Mouse (Mus musculus) midbrain, embryonic 12.5 days (tissue): Measurements from ENCODE around the gene Jmjd6. TPM values are rescaled to one million over a fixed set of nuclear protein-coding genes. Genes with fewer than 3 reads are reported as not detected.

Experiments
- ATAC-seq: fragments of 200-750 bp; cut with Nextera tagmentation; 2 replicates; pipeline ENCODE4 v1.8.0; 2017; ENCODE audit warnings: low read depth, moderate TSS enrichment, moderate library complexity; ENCODE audit not compliant: low FRiP score
- H3K27ac ChIP-seq: fragments of 300-500 bp; sonication (generic); replicated peaks from 2 replicates; pipeline ENCODE4 v1.5.1; 2016; ENCODE audit warnings: mild to moderate bottlenecking
- H3K27me3 ChIP-seq: fragments of 300-500 bp; sonication (generic); 2 replicates; pipeline ENCODE4 v1.6.1; 2016; ENCODE audit warnings: mild to moderate bottlenecking
- H3K36me3 ChIP-seq: fragments of 300-500 bp; sonication (generic); 2 replicates; pipeline ENCODE4 v1.6.1; 2016
- H3K4me1 ChIP-seq: fragments of 300-500 bp; sonication (generic); 2 replicates; pipeline ENCODE4 v1.6.1; 2016
- H3K4me2 ChIP-seq: fragments of 300-500 bp; sonication (generic); replicated peaks from 2 replicates; pipeline ENCODE4 v1.6.1; 2016; ENCODE audit warnings: mild to moderate bottlenecking, moderate library complexity
- H3K4me3 ChIP-seq: fragments of 300-500 bp; sonication (generic); 2 replicates; pipeline ENCODE4 v1.5.1; 2016; ENCODE audit warnings: mild to moderate bottlenecking
- H3K9ac ChIP-seq: fragments of 300-500 bp; sonication (generic); replicated peaks from 2 replicates; pipeline ENCODE4 v1.6.1; 2016; ENCODE audit warnings: mild to moderate bottlenecking, moderate library complexity
- H3K9me3 ChIP-seq: fragments of 300-500 bp; sonication (generic); 2 replicates; pipeline ENCODE4 v1.6.1; 2016; ENCODE audit warnings: mild to moderate bottlenecking
- WGBS: fragments of 180-500 bp; shearing (Covaris S2); methylation state at CpG from one replicate; pipeline ENCODE4 v1.1.7; 2016; 5-methylcytosine and 5-hydroxymethylcytosine counted together
- polyA plus RNA-seq: library from polyadenylated mRNA; unstranded; fragments of >200 nt; fragmentation: Nextera tagmentation; extraction: Ambion mirVana; gene quantifications from 2 replicates; pipeline ENCODE4 v1.2.1, GENCODE M21; 2016

The Jmjd6 gene
- polyA plus RNA-seq, 1 experiment from 2014 or later = 95.2 TPM

DNA sequence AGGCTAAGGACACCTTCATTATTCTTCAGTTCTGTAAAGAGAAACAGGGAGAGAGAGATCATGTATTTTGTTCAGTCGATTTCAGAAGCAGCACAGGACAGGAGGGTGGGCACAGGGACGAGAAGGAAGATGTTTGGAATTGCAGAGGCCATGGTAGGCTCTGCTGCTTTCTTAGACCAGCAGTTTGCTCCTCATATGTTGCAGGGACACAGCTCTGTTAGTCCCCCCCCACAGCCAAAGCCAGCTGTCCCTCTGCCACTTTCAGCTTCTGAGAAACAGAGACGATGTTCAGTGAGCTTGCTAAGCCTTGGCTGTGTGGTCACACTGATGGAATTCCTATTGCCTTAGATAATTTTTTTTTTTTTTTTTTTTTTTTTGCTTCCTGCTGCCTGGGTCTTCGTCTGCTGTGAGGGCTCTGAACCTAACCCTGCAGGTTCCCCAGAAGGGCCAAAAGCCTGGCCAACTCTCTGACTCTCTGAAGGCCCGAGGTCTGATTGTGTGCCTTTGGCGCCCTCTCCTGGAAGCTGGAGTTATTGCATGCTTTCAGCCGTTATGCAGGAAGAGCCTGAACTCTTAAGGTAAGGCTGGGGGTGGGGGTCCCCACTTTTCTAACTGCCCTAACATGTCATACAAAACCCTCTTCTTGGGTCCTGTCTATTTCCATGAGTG is 35.2 kb downstream of the Jmjd6 start:
- peaks cover 39% of the 10 kb centered on the region for H3K4me1 ChIP-seq
- H3K36me3 ChIP-seq = 0 out of 2 replicates have a peak, but pooled peaks cover 2% of the 10 kb centered on the region
- 27% methylated on average over 7 of the region's 7 CpGs for WGBS
- H3K27me3 ChIP-seq = peaks cover 3% of the 10 kb centered on the region
- no peak overlapping the region for H3K9ac ChIP-seq
- no peaks in the 10 kb centered on the region for H3K9me3 ChIP-seq
- no peak overlapping the region for H3K4me3 ChIP-seq
- no peak for ATAC-seq
- peak overlapping the region; percentile 2 for H3K27ac ChIP-seq
- H3K4me2 ChIP-seq = no peak overlapping the region

DNA sequence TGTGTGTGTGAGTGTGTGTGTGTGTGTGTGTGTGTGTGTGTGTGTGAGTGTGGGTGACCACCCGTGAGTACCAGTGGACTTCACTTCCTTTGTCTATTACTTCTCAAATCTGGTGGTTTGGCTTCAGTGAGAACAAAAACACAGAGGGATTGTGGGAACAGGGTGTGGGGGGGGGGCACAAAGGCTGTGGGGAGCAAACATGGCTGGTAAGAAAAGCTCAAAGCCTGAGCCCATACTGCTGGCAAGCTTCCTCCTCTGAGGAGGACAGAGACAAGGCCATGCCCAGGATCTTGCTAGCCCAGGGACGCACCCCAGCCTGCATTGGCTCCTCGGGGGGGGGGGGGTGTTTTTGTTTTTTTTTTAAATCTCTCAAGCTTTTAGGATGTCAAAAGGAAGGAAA is 35.7 kb downstream of the Jmjd6 start:
- no peak overlapping the region for H3K4me3 ChIP-seq
- ATAC-seq = no peak
- WGBS = 85% methylated on average over 2 of the region's 3 CpGs
- 0 out of 2 replicates have a peak, but pooled peaks cover 2% of the 10 kb centered on the region for H3K36me3 ChIP-seq
- no peak overlapping the region for H3K27ac ChIP-seq
- H3K9ac ChIP-seq = no peak overlapping the region
- H3K27me3 ChIP-seq = peaks cover 3% of the 10 kb centered on the region
- H3K4me2 ChIP-seq = no peak overlapping the region
- no peaks in the 10 kb centered on the region for H3K9me3 ChIP-seq
- peaks cover 34% of the 10 kb centered on the region for H3K4me1 ChIP-seq

DNA sequence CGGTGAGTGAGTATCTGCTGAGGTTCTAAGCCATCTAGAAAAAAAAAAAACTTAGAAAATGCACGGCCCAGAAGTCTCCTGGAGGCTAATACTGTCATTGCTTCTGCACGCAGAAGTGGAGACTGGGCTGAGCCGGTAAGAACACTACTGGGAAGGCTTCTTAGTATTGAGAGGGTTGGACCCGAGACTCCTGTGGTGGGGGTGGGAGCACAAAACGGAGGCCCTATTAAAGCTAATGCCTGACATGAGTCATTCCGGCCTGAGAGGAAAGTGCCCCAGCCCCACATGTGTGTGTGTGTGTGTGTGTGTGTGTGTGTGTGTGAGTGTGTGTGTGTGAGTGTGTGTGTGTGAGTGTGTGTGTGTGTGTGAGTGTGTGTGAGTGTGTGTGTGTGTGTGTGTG is 36.1 kb downstream of the Jmjd6 start:
- Histone ChIP-seq H3K4me3 (no peak overlapping the region), H3K4me2 (no peak overlapping the region), H3K27me3 (peaks cover 3% of the 10 kb centered on the region), H3K9me3 (no peaks in the 10 kb centered on the region), H3K4me1 (peaks cover 30% of the 10 kb centered on the region), H3K27ac (no peak overlapping the region), H3K36me3 (0 out of 2 replicates have a peak, but pooled peaks cover 2% of the 10 kb centered on the region), H3K9ac (no peak overlapping the region)
- WGBS = 65% methylated on average over 7 of the region's 7 CpGs
- ATAC-seq = no peak

DNA sequence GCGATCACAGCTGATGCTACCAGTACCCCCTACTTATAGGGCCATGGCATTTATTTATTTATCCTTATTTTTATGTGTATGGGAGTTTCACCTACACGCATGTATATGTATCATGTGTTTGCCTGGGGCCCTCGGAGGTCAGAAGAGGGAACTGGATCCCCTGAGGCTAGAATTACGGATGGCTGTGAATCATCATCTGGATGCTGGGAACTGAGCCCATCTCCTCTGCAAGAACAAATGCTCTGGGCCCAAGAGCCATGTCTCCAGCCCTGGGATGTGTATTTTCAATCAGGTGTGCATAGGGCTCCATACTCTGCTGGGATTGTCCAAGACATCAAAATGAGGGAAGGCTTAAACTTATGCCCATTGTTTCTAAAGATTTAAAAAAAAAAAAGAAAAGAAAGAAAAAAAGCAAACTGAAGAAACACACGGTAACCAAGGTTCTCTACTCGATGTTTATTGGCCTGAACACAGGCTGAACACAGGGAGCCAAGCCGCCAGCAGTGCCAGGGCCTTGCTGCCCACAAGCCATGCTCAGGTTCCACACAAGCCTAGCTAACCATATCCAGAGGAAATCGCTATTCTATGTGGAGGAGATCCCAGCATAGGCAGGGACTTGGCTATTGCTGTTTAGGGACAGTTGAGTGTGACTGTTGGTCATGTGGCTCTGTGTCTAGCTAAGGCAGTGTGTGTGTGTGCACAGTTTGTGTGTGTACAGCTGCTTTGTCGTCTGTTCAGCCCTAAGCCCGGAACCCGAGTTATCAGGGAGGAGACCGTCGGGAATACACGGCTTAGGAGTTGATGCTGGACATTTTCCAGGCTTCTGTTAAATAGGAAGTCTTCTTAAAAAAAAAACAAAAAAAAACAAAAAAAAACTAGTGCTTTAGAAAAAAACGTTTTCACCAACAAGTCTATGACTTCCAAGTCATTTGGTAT is 36.8 kb downstream of the Jmjd6 start:
- no peak for ATAC-seq
- H3K4me1 ChIP-seq = peaks cover 23% of the 10 kb centered on the region
- no peak overlapping the region for H3K9ac ChIP-seq
- WGBS = 86% methylated on average over 15 of the region's 15 CpGs
- H3K4me3 ChIP-seq = no peak overlapping the region
- peaks cover 3% of the 10 kb centered on the region for H3K27me3 ChIP-seq
- H3K4me2 ChIP-seq = no peak overlapping the region
- H3K9me3 ChIP-seq = no peaks in the 10 kb centered on the region
- H3K36me3 ChIP-seq = 0 out of 2 replicates have a peak, but pooled peaks cover 2% of the 10 kb centered on the region
- no peak overlapping the region for H3K27ac ChIP-seq

DNA sequence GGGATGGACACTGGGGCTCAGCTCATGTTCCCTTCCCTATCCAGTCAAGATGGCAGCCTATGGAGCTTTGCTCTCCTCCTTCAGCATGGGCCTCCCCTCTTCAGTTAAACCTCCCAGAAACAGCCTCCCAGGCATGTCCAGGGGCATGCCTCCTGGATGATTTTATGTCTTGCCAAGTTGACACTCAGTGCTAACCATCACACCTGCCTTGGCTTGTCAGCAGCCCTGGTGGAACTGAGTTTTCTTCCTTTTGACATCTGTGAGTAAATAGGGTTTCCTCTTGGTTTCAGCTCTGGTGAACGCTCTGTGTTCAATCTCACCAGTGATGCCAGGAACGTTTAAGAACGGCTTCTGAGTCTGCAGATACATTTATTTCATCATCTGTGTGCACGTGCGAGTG is 40.5 kb downstream of the Jmjd6 start:
- H3K4me2 ChIP-seq = no peak overlapping the region
- H3K36me3 ChIP-seq = 0 out of 2 replicates have a peak, but pooled peaks cover 2% of the 10 kb centered on the region
- H3K4me3 ChIP-seq = no peak overlapping the region
- no peaks in the 10 kb centered on the region for H3K9me3 ChIP-seq
- no peaks in the 10 kb centered on the region for H3K4me1 ChIP-seq
- 92% methylated on average over 5 of the region's 5 CpGs for WGBS
- no peak overlapping the region for H3K9ac ChIP-seq
- no peaks in the 10 kb centered on the region for H3K27me3 ChIP-seq
- ATAC-seq = no peak
- no peak overlapping the region for H3K27ac ChIP-seq

DNA sequence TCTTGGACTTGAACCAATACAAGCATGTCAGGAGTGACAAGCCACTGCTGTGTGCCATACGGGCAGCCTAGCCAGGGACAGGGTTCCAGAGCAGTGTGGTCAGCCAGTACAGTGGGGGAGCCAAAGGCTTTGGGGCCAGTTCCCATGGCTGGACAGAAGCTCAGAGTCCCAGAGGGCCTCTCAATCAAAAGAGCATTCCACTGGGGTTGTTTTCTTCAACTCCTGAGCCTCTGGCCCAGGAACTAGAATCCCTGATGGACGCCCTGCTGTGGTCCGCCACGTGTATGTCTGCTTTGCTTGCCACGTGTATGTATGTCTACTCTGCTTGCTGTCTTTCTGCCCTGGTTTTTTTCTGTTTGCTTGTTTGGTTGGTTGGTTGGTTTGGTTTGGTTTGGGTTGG is 42.1 kb downstream of the Jmjd6 start:
- H3K27me3 ChIP-seq = no peaks in the 10 kb centered on the region
- no peak overlapping the region for H3K9ac ChIP-seq
- no peak overlapping the region for H3K4me2 ChIP-seq
- 0 out of 2 replicates have a peak, but pooled peaks cover 2% of the 10 kb centered on the region for H3K36me3 ChIP-seq
- no peak overlapping the region for H3K27ac ChIP-seq
- H3K4me1 ChIP-seq = no peaks in the 10 kb centered on the region
- no peaks in the 10 kb centered on the region for H3K9me3 ChIP-seq
- 79% methylated on average over 5 of the region's 5 CpGs for WGBS
- no peak overlapping the region for H3K4me3 ChIP-seq
- ATAC-seq = no peak

DNA sequence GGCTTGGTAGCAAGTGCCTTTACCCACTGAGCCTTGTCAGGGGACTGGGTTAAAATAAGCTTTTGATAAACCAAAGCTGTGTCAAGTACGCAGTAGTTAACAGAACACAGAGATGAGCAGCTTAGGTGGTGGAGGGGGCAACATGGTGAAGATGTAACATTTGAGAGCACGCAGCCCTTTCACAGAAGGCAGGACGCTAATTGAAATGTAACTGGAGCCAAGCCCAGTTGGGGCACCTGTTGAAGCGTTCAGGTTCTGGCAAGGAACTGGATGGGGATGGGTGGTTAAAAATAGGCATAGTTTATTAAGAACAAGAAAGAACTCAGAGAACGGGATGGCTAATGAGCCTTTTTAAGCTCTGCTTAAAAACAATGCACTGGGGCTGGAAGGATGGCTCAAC is 43.9 kb downstream of the Jmjd6 start:
- 95% methylated on average over 5 of the region's 5 CpGs for WGBS

More for the DNA sequence above, 43.9 kb downstream of the Jmjd6 start:
- Histone ChIP-seq H3K9me3 (no peaks in the 10 kb centered on the region), H3K4me2 (no peak overlapping the region), H3K4me1 (no peaks in the 10 kb centered on the region), H3K4me3 (no peak overlapping the region), H3K27me3 (no peaks in the 10 kb centered on the region), H3K9ac (no peak overlapping the region), H3K36me3 (0 out of 2 replicates have a peak, but pooled peaks cover 1% of the 10 kb centered on the region), H3K27ac (no peak overlapping the region)
- no peak for ATAC-seq

Other genes with a start within 250 kb of the Jmjd6 start
- 1.1 and 1.8 TPM in 2 replicates for gene Rhbdf2, start 216.4 kb downstream of the Jmjd6 start, polyA plus RNA-seq
- gene Prcd, start 189.9 kb downstream of the Jmjd6 start, polyA plus RNA-seq = 0.37 and 0.63 TPM in 2 replicates
- 2.8 and 3.5 TPM in 2 replicates for gene Cygb, start 189.1 kb downstream of the Jmjd6 start, polyA plus RNA-seq
- gene St6galnac1, start 67.9 kb downstream of the Jmjd6 start, polyA plus RNA-seq = not detected in 2 replicates
- 44.2 and 45.2 TPM in 2 replicates for gene Mxra7, start 15.4 kb downstream of the Jmjd6 start, polyA plus RNA-seq
- gene Mettl23, start 171 bp downstream of the Jmjd6 start, polyA plus RNA-seq = 71.3 and 72.3 TPM in 2 replicates
- gene Mfsd11, start 9.0 kb upstream of the Jmjd6 start, polyA plus RNA-seq = 38.9 and 46.3 TPM in 2 replicates
- gene Srsf2, start 9.6 kb upstream of the Jmjd6 start, polyA plus RNA-seq = 848 and 913 TPM in 2 replicates
- gene Mgat5b, start 75.4 kb upstream of the Jmjd6 start, polyA plus RNA-seq = 17.7 and 22.5 TPM in 2 replicates